Comparison of ENCODE assay signal across 12 mouse cellular contexts in genomic region chr9:72643651-72644417, GRCm38 (mm10). TPM values are rescaled to one million over a fixed set of nuclear protein-coding genes. Genes with fewer than 3 reads are reported as not detected.
A peak's percentile ranks its signal among the peaks of the same experiment; 100 is the strongest.
DNase-seq lines count a peak whose midpoint lies in the region; ATAC-seq and TF ChIP-seq lines count a peak whose summit lies in the region.
"Had no signal": no experiment of that assay in that cellular context is flagged by ENCODE, and none has a peak within 500 bp of the region (broad histone marks: within the 10 kb centered on the region; RNA-seq: fewer than 3 reads in every experiment).

No protein-coding gene starts in this region.

- no peak for TF ChIP-seq CTCF in gastrocnemius, adult 2 months (IDR thresholded peaks at IDR 0.05)

- no peaks in the 10 kb centered on the region for H3K36me3 ChIP-seq in lung, embryonic 15.5 days
- H3K36me3 ChIP-seq in intestine, embryonic 15.5 days, result no peaks in the 10 kb centered on the region
- H3K36me3 ChIP-seq in neural tube, embryonic 14.5 days (ENCODE audit: control insufficient read depth, insufficient read depth, low read length), result no peaks in the 10 kb centered on the region

- no peak overlapping the region for H3K4me2 ChIP-seq in lung, embryonic 15.5 days
- no peak overlapping the region for H3K4me2 ChIP-seq in intestine, embryonic 15.5 days (replicated peaks)
- H3K4me2 ChIP-seq in neural tube, embryonic 14.5 days (ENCODE audit: low read depth, low read length), result no peak overlapping the region

- H3K4me1 ChIP-seq in lung, embryonic 15.5 days, result peaks cover 41% of the 10 kb centered on the region
- H3K4me1 ChIP-seq in intestine, embryonic 15.5 days (replicated peaks), result peaks cover 32% of the 10 kb centered on the region
- peaks cover 22% of the 10 kb centered on the region; the same call in 1 of the 2 replicates for H3K4me1 ChIP-seq in neural tube, embryonic 14.5 days (ENCODE audit: control insufficient read depth, insufficient read depth, low read length)

- peak overlapping the region; percentile 98 for H3K27ac ChIP-seq in gastrocnemius, adult 2 months
- H3K27ac ChIP-seq in lung, embryonic 15.5 days, result peak overlapping the region; percentile 68
- peak overlapping the region; percentile 45 for H3K27ac ChIP-seq in intestine, embryonic 15.5 days
- H3K27ac ChIP-seq in neural tube, embryonic 14.5 days (ENCODE audit: low read depth, low read length), result peak overlapping the region; percentile 46
- H3K27ac ChIP-seq: liver, embryonic 14.5 days had no signal

- H3K9me3 ChIP-seq in lung, embryonic 15.5 days, result no peaks in the 10 kb centered on the region
- H3K9me3 ChIP-seq in intestine, embryonic 15.5 days, result no peaks in the 10 kb centered on the region
- no peaks in the 10 kb centered on the region for H3K9me3 ChIP-seq in neural tube, embryonic 14.5 days (ENCODE audit: control insufficient read depth, low read length)

- no peak overlapping the region for H3K4me3 ChIP-seq in gastrocnemius, adult 2 months
- H3K4me3 ChIP-seq in lung, embryonic 15.5 days, result no peak overlapping the region
- no peak overlapping the region for H3K4me3 ChIP-seq in intestine, embryonic 15.5 days (replicated peaks)
- no peak overlapping the region for H3K4me3 ChIP-seq in neural tube, embryonic 14.5 days (ENCODE audit: low read depth, low read length)
- H3K4me3 ChIP-seq: erythroblast, embryonic 14.5 days had no signal

- no peak overlapping the region for H3K9ac ChIP-seq in lung, embryonic 15.5 days
- H3K9ac ChIP-seq in intestine, embryonic 15.5 days, result no peak overlapping the region
- H3K9ac ChIP-seq in neural tube, embryonic 14.5 days (replicated peaks; ENCODE audit: low read depth, low read length), result no peak overlapping the region
- H3K9ac ChIP-seq: liver, embryonic 14.5 days had no signal

- DNase-seq in gastrocnemius, adult 2 months, result no peak
- no peak for DNase-seq in gastrocnemius, adult 8-10 months (ENCODE audit: low spot score in 2 of 2)
- no peak for DNase-seq in lung, postnatal 14 days
- no peak for DNase-seq in cerebellum, postnatal 36 days
- DNase-seq: adrenal gland, postnatal 14 days; kidney, adult 9 months had no signal

- intact Hi-C loops in gastrocnemius, adult 2 months (cut with DNase I), result no loop called here

- WGBS in lung, embryonic 15.5 days, result 65% methylated on average over 6 of the region's 6 CpGs
- 64% methylated on average over 6 of the region's 6 CpGs for WGBS in intestine, embryonic 15.5 days
- 89% methylated on average over 6 of the region's 6 CpGs for WGBS in neural tube, embryonic 14.5 days

- no peaks in the 10 kb centered on the region for H3K27me3 ChIP-seq in lung, embryonic 15.5 days
- H3K27me3 ChIP-seq in intestine, embryonic 15.5 days (replicated peaks), result no peaks in the 10 kb centered on the region
- H3K27me3 ChIP-seq in neural tube, embryonic 14.5 days (ENCODE audit: control insufficient read depth, insufficient read depth, low read length), result no peaks in the 10 kb centered on the region

- no peak for ATAC-seq in lung, embryonic 15.5 days (ENCODE audit: borderline replicate concordance, extremely low read depth, low FRiP score, low TSS enrichment)
- ATAC-seq in intestine, embryonic 15.5 days, result no peak
- no peak for ATAC-seq in neural tube, embryonic 14.5 days (ENCODE audit: low read depth)
- no peak for ATAC-seq in monocyte, adult 5-6 weeks (replicated peaks; ENCODE audit: insufficient number of reproducible peaks, low FRiP score, low TSS enrichment, poor library complexity, severe bottlenecking)

RNA-seq across cellular contexts. Expression of gene Nedd4, which starts 18.3 kb away (rescaled TPM):
- total RNA-seq in gastrocnemius, adult 2 months (2021), result 100 to 1,000 TPM; 273 to 325 TPM
- 100 to 1,000 TPM; 286 to 317 (median 309) TPM for total RNA-seq in gastrocnemius, adult 8-10 months (2022)
- 660 and 677 TPM in 2 replicates for polyA plus RNA-seq in lung, embryonic 15.5 days (2015; fragmentation: Nextera tagmentation; extraction: Ambion mirVana)
- 462 and 512 TPM in 2 replicates for polyA plus RNA-seq in intestine, embryonic 15.5 days (2015; fragmentation: Nextera tagmentation; extraction: Ambion mirVana)
- 439 and 545 TPM in 2 replicates for polyA plus RNA-seq in neural tube, embryonic 14.5 days (2014; fragmentation: Nextera tagmentation; extraction: Ambion mirVana)
- total RNA-seq in monocyte, adult 5-6 weeks (2017), result 69.3 to 109 TPM (median 72.0 TPM) in 3 replicates

Comparison
In these comparisons a context has a peak if more than half of its experiments do, and no peak if none do; other contexts are left out.
1. H3K27ac ChIP-seq: peak in every context shown above with its lines; median percentile 98 in gastrocnemius, adult 2 months; 68 in lung, embryonic 15.5 days; 46 in neural tube, embryonic 14.5 days; 45 in intestine, embryonic 15.5 days.